Mouse (Mus musculus) C2C12 (cell line): ENCODE results near the gene Tnfsf13.

Experiments
- CTCF ChIP-seq: IDR thresholded peaks from one replicate; pipeline ENCODE4 v1.5.1; 2011; ENCODE audit not compliant: control insufficient read depth, insufficient read depth, insufficient read length
- FOSL1 ChIP-seq: IDR thresholded peaks from one replicate; pipeline ENCODE4 v1.8.0; 2011; ENCODE audit warnings: mild to moderate bottlenecking, low read length; ENCODE audit not compliant: poor library complexity, insufficient read depth, severe bottlenecking
- MAX ChIP-seq: IDR thresholded peaks from one replicate; pipeline ENCODE4 v1.6.1; 2011; ENCODE audit warnings: mild to moderate bottlenecking, control low read depth
- MYOD1 ChIP-seq: IDR thresholded peaks from one replicate; pipeline ENCODE4 v1.6.1; 2011; ENCODE audit warnings: low read depth; ENCODE audit not compliant: control insufficient read depth, insufficient read length
- USF1 ChIP-seq: IDR thresholded peaks from one replicate; pipeline ENCODE4 v1.6.1; 2011; ENCODE audit warnings: low read depth, mild to moderate bottlenecking, control low read depth, moderate library complexity

- TF ChIP-seq CTCF (no peak), MYOD1 (no peak), MAX (no peak), FOSL1 (no peak), USF1 (no peak)
Observed at GRCm38 (mm10) chr11:69719423-69719822, 33.8 kb upstream of the Tnfsf13 start.
